Mouse (Mus musculus) bone marrow, adult 2 months (tissue): ENCODE measurements around the gene Ccr4.
A peak's percentile ranks its signal among the peaks of the same experiment; 100 is the strongest.

Experiments used
- CTCF ChIP-seq: fragments of 200-500 bp; IDR thresholded peaks from 2 replicates; pipeline ENCODE4 v1.5.1; 2011; ENCODE audit warnings: low read length, control low read depth; ENCODE audit not compliant: control insufficient read depth, insufficient read depth
- POLR2A ChIP-seq: fragments of 200-500 bp; IDR thresholded peaks from 2 replicates; pipeline ENCODE4 v1.6.1; 2011; ENCODE audit warnings: low read depth, mild to moderate bottlenecking, control low read depth, low read length, borderline replicate concordance; ENCODE audit not compliant: control insufficient read depth

- TF ChIP-seq POLR2A, result no peak
- peak; percentile 77 for TF ChIP-seq CTCF
Observed at GRCm38 (mm10) chr9:114498218-114498617, 6.5 kb downstream of the Ccr4 start.
